Mouse (Mus musculus) embryo, embryonic 11.5 days (tissue): ENCODE results near the gene Pdzd2.
A peak's percentile ranks its signal among the peaks of the same experiment; 100 is the strongest.

Experiments used
- DNase-seq: peaks from one replicate; pipeline ENCODE4 v3.0.0-alpha.2; 2012; ENCODE audit warnings: low read depth, low spot score

The Pdzd2 gene

DNA sequence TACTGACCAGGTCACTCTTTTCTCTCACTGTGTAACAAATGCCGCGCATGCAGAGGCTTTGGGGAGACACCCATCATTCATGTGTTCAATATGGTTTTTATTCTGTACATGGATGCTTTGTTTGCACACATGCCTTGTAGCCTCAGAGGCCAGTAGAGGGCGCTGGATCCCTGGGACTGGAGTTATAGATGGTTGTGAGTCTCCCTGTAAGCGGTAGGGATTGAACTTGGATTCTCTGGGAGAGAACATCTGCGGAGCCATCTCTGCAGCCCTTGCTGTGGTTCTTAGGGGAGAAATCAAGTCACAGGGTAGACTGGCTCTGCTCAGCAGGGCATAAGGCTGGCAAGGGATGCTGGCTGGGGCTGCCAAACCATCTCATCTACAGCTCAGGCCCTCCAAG, 161.4 kb downstream of the Pdzd2 start:
- peak; percentile 36 for DNase-seq

DNA sequence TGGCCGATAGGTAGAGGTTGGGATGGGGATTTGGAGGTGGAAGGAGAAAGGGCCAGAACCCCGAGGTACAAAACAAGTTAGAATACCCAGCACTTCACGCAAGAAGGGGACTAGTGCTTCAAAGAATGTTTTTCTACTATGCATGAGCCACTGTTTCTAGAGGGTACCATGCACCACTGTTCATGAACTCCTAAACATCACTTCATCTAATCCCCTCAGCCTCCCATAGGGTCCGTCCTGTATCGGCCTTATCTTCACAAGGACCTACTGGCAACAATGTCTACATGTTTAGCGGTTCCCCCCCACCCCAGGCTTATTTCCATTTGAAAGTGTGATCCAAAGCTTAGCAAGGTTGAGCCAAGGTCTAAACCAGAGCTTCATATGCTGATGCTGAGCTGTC, 162.0 kb downstream of the Pdzd2 start:
- no peak for DNase-seq

DNA sequence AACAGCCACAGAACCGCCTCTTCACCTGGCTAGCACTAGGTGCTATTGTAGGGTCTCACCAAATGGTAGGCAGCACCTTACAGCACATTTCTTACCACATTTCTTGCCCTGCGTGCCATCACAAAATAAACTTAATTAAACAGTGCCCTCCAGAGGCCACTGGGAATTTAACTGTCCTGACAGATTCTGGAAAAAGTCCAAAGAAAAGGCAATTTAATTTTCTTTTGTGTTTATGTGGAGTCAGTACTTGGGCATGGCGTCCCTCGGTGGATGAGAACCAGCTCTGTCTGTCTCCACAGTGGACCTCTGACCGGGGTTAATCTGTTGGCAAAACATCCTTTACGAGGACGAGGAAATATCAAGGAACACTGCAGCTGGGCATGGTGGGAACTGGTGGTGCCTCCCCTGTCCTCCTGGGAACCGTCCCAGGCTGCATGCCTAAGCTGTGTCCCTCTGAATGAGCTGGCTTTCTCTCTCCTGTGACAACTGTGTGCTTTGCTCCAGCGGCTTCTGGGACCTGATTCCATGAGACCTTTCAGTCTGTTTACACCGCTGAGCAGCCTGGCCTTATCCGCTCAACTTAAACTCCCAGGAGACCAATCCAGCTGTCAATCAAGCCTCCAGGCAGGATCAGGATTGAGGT, 162.5 kb downstream of the Pdzd2 start:
- DNase-seq = peak; percentile 19

DNA sequence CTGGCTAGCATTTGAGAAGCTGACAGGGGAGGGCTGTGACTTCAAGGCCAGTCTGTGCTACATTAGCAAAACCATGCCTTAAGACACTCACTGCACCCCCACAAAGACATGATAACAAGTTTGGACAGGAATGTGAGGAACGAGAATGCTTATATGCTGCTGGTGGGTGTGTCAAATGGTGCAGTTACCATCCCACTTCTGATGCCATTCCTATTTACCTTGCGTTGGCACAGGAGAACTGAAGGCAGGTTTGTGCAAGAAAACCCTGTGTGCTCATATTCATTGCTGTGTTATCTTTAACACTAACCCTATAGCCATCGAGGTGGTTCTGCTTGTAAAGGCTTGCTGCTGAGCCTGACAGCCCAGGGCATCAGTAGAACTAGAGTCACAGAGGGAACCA, 166.1 kb downstream of the Pdzd2 start:
- DNase-seq = no peak

DNA sequence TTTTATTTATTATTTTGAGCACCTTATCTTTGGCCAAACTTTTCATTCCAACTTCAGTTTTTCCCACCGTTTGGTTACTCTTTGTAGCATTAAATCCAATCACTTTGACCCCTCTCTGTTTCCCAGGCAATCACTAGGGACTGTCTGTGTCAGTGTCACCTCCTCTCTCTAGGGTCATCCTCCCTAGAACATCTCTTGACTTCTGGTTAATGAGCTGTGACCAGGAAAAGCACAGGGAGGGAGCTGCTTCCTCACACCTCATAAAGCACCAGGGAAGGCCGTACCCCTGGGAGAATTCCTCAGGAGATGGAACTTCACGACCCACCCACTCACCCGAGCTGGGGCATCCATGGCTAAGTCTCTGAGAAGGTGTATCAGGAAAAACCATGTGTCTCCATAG, 168.6 kb downstream of the Pdzd2 start:
- DNase-seq = no peak

DNA sequence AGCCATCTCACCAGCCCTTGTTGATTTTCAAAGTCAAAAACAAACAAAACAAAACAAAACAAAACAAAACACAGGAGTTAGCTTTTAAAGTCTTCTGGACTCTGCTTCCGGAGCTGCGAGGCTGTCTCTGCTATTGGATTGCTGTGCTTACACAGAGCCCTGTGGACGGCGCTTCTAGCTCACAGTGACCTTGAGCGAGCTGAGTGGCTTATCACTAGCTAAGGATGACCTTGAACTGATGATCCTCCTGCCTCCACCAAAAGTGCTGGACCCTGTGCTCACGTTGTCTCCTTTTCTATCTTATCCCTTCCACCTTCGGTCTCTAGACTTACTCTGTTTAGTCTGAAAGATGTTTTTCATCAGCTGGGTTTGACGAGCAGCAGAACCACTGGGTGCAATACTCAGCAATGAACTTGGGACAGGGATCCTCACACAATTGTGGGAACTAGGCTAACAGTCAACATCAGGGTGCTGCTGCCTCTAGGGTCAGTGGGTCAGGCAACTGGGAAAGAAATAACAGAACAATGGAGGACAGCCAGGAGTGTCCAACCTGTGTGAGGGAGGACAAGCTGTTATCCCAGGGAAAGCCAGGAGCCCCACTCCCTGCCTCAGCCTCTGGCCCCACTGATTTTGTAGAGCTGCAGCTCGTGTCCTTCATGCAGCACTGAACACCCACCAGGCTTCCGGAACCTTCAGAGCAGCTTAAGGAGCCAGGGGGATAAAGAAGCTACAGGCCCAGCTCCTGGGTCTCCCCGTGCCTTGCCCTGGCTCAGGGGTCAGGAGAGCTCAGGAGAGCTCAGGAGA, 172.9 kb downstream of the Pdzd2 start:
- DNase-seq = no peak

DNA sequence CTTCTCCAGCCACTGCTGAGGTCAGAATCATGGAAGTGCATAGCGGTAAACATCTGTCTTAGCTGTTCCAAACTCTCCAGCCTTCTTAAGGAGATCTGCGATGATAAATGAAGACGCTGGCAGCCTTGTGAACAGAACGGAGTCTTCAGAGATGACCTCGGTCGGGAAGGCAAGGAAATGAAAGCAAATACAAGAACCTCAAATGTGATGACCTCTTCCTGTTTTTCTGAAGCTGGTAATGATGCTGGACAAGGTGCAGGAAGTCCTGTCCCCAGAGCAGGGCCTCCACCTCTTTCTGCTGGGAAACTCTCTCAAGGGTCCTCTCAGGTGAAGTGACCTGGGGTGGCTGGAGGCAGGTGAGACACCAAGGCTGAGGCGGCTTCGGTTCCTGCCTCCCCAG, 174.4 kb downstream of the Pdzd2 start:
- DNase-seq = no peak

DNA sequence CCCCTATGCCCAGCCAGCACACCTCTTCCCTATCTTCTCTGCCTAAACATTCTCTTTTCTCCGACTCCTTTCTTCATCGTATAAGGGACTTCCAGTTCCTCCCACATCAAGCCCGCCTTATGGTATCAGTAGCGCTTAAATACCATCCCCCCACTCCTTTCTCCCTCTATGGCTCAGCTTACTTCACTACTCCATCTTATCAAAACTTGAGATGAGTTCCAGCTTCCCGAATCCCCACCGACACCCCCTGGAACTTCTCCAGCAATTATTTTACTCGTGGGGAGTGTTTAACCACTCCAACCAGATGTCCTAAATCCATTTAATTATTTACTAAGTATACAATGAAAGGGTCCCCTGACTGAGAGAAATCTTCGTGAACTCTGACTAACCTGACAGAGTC, 179.2 kb downstream of the Pdzd2 start:
- DNase-seq = no peak

DNA sequence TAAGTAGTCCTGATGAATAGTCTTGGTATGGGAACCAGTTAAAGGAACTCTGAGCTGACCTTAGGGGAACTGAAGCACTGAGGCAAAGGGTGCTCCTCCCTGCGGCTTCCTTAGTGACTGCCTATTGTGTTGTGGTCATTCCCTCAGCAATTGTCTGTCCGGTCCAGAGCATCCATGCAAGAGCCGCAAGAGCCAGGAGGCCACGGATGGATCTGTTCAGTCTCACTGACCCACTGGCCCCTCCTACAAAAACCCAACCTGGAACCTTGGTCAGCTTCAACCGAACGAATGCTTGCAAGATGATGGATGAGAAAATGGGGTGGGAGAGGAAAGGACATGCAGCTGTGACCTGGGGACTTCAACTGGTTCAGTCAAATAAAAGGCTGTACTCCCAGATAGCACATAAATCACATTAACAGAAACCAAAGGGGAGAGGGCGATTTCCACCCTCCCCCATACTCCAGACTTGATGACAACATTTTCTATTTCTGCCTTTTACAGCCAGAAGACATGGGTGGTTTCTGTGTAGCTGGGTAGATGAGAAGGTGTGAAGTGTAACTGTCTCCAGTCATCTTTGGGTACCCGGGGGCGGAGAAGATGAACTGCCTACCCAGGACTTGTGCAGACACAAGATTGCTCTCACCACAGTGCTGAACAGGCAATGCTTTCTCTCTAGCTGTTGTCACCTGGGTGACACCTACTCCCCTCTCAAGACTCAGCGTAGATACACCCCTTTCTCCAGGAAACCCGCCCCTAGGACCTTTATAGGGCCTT, 181.9 kb downstream of the Pdzd2 start:
- no peak for DNase-seq

DNA sequence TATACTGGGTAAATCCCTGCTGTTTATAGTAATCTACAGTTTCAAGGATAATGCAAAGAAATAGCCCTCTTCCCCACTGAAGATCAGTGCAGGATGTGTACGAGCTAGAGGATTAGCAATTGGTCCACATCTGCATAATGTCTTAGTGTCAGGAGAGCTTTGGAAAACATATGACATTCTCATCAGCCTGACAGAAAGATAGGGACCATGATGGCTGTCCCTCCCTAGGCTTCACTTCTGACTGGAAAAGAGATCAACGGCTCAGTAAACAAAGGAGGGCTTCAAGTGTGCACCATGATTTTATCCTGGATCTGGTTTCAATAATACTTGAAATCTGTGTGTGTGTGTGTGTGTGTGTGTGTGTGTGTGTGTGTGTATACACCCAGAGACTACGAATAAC, 186.5 kb downstream of the Pdzd2 start:
- no peak for DNase-seq

DNA sequence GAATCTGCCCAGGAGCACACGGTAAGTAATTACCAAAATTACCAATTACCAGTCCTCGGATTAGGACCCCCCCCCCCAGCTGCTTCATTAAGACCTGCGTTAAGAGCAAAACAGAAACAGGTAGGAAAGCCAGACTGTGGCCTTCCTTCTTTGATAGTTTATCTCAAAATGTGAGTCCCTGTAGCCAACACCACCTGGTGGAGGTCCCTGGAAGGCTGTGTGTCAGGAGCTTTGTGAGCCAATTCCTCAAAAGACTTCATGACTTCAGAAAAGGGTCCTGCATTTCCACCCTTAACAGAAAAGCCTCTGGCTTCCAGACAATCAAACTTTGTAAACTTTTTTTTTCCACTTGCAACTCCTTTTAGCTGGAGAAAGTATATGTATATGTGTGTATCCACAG, 188.8 kb downstream of the Pdzd2 start:
- DNase-seq = no peak

DNA sequence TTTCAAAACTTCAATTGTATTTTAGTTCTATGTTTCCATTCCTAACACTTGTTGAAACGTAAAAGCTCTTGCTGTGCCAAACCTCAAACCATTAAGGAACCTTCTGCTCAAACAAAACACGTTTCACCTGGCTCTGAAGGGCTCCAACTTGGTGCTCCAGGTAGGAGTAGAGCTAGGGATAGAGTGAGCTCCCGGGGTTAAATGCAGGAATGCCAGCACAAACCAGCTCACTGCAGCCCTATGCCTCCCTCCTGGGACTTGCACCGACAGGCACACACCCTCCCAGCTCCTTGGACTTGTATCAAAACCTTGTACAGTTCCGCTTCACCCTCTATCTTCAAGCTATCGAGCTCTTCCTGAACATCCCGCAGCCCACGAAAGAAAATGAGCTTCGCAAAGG, 189.3 kb downstream of the Pdzd2 start:
- DNase-seq = no peak

DNA sequence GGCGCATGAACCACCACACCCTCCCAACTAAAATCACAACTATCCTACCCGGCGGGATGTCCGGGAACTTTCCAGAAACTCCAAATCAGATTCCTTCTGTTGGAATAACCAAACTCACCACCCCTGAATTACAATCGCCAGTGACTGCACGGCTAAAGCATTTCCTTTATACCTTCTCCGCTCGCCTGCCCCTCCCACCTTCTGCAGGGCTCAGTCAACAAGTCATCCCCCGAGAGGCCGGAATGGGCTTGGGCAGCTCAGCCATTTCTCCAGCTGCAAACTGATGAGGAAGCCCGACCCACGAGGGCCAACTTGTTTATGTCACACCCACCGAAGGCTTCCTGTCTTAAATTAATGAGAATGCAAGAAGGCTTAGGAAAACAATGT, 189.8 kb downstream of the Pdzd2 start:
- DNase-seq = peak; percentile 24

DNA sequence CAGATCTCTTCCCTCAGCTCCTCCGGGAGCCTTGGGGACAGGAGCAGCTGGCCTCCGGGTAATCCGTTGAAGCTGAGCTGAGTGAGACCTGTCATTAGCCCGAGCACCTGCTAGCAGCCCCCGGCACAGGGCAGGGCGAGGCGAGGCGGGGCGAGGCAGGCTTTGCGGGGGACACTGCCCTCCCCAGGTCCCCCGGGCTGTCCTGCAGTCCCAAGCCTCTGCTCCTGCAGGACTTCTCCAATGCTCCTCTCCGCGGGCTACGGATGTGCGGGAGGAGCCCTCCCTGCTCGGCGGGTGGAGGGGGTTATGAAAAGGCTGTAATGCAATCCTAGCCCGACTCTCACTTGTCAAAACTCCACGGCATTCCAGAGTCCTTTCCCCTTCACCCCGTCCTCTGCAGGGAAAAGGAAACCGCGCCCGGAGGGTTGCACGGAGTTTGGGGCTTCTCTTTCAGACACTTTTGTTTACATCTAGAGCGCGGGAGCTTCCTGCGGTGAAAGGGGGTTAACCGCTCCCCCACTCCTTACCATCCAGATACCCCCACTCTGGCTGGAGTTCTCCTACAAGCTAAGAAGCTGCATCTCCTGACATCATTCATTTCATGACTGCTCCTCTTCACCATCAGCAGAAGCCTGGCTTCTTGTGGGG, 190.3 kb downstream of the Pdzd2 start:
- DNase-seq = peak; percentile 20

DNA sequence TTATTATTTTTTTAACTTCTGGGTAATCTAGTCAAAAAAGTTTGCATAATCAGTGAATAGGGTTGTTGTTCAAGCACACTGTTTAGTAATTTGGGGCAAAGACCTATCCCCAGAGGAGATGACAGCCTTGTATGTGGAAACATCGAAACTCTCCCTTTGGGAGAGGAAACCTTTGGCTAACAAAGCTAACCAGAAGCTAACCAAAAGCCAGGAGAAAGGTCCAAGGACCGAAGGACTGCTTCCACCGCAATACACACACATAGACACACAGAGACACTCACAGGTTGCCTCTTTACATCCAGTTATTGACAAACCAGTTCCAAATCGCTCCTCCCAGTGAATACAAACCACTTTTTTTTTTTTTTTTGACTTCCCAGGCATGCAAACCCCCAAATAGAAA, 191.0 kb downstream of the Pdzd2 start:
- DNase-seq = no peak

DNA sequence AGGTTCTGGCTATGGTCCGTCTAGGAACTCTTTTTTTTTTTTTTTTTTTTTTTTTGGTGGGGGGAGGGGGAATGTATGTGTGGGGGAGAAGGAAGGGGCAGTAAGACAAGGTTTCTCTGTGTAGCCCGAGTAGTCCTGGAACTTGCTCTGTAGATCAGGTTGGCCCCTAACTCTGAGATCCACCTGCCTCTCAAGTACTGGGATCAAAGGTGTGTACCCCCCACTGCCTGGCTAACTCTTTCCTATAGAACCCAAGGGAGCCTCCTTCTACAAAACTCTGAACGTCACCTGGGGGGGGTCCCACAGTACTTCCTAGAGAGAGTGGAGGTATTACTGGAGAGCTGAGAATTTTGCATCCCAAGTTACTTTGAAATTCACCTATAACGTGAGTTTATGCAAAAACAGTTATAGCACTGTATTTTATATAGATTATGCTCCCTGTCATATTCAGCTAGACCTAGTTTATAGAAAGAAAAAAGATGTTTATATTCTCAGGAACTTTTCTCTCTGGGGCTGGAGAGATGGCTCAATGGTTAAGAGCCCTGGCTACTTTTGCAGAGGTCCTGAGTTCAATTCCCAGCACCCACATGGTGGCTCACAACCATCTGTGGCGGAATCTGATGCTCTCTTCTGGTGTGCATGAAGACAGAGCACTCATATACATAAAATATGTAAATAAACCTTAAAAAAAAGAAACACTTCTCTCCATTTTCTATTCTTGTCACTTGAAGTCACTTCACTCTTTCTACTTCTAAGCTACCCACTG, 191.9 kb downstream of the Pdzd2 start:
- DNase-seq = no peak

DNA sequence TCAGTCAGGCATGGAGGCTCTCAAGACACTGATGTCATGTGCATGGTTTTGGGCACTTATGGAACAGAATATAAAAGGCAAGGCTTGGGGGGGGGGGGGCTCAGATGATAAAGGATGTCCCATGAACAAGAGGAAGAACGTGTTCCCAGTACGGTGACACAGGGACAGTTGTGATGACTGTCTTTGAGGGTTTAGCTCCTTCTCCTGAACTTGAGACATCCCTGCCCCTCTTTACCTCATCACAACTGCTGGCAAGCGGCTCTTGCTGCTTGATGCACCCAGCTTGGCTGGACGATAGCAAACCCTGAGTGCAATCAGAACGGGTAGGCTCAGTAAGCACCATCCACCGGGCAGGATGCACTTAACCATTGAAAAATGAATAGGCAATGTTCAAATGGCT, 192.9 kb downstream of the Pdzd2 start:
- DNase-seq = no peak

DNA sequence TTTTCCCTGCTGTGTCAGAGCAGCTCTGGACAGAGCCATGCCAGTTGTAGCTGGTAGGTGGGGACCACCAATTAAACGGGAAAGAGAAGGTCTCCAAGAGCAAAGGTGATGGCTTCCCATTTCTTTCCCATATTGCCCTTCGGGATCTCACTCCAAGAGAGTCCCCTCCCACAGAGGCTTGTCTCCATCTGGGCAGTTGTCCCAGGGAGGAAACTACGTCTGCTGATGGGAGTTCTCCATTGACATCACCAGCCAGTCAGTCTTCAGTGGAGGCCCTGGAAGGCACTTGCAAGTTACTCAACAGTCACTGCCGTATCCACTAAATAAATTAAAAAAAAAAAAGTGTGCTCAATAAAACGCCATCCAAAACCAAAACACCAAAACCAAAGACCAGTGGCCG, 194.1 kb downstream of the Pdzd2 start:
- no peak for DNase-seq

DNA sequence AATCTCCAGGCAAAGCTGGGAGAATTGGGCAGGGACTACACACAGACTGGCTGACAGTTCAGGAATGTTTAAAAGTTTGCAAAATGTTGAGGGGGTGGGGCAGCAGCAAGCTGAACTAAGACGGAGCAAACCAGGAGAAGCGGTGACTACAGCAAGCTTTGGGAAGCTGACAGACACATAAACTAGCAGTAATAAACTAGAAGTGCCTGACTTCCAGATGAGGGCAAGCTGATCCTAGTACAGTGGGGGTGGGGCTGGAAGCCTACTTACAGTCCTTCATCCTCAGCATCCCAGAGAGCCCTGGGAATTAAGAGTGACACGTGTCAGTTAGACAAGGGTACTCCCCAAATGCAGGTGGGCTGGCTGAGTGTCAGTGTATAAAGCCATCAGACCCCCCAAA, 194.5 kb downstream of the Pdzd2 start:
- no peak for DNase-seq

DNA sequence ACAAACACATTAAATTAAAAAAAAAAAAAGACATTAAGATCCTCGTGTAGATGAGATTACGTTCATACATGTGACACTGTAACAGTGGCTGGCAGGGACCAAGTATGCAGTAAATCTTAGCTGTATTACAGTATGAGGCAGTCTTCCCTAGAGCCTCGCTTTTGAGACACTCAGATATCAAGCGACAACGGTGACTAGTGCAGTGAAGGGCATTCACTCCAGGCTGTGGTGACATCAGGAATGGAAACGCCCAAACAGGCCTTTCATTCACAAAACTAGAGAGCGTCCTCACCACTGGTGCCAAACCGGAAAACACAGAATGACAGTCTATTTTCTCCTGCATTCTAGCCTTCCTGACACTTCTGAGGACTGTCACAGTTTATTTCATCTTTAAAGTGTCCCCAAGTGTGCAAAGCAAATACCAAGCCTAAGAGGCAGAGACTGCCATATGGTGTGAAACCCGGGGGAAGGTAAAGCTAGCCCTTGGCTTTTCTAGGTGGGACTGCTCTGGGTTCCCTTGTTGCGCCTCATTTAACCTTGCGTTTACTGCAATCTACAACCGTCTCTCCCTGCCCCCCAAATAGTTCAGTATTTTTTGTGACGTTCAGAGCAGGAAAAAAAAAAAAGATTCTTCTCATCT, 195.9 kb downstream of the Pdzd2 start:
- DNase-seq = no peak

DNA sequence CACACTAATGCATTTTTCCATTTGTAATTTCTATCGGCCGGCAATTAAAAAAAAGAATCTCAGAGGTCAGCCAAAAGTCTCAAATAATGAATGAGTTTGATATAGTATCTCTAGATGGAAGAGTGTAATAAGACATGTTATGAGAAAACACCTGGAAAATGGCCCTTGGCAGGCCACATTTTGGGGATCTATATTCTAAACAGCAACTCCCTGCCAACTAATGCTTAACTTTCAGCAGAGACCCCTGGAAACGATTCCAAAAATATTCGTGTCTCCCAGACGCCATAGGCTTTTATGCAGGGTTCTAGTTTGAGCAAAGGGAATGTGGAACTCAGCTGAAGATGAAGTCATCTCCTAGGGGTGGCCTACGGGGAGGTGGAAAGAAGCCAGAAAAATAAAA, 197.4 kb downstream of the Pdzd2 start:
- no peak for DNase-seq
